Mouse (Mus musculus) stomach, embryonic 14.5 days (tissue): ENCODE measurements around the gene Slc12a6. TPM values are rescaled to one million over a fixed set of nuclear protein-coding genes. Genes with fewer than 3 reads are reported as not detected.

Experiments
- ATAC-seq: fragments of 200-750 bp; cut with Nextera tagmentation; 2 replicates; pipeline ENCODE4 v1.8.0; 2017; ENCODE audit warnings: low read depth, moderate TSS enrichment; ENCODE audit not compliant: insufficient number of reproducible peaks, insufficient read depth, low FRiP score
- H3K27ac ChIP-seq: fragments of 300-500 bp; sonication (generic); 2 replicates; pipeline ENCODE4 v1.5.1; 2014; ENCODE audit warnings: mild to moderate bottlenecking, low read length, moderate library complexity, mixed read lengths
- H3K27me3 ChIP-seq: fragments of 300-500 bp; sonication (generic); 2 replicates; pipeline ENCODE4 v1.6.1; 2014; ENCODE audit warnings: low read length, control low read depth, mixed read lengths; ENCODE audit not compliant: control insufficient read depth, insufficient read depth
- H3K36me3 ChIP-seq: fragments of 300-500 bp; sonication (generic); 2 replicates; pipeline ENCODE4 v1.6.1; 2014; ENCODE audit warnings: mild to moderate bottlenecking, control low read depth, low read length, moderate library complexity, mixed read lengths; ENCODE audit not compliant: control insufficient read depth, insufficient read depth
- H3K4me1 ChIP-seq: fragments of 300-500 bp; sonication (generic); 2 replicates; pipeline ENCODE4 v1.6.1; 2014; ENCODE audit warnings: low read length, control low read depth, mixed read lengths; ENCODE audit not compliant: control insufficient read depth, insufficient read depth
- H3K4me2 ChIP-seq: fragments of 300-500 bp; sonication (generic); replicated peaks from 2 replicates; pipeline ENCODE4 v1.6.1; 2014; ENCODE audit warnings: low read depth, low read length, control low read depth
- H3K4me3 ChIP-seq: fragments of 300-500 bp; sonication (generic); 2 replicates; pipeline ENCODE4 v1.5.1; 2014; ENCODE audit warnings: low read depth, low read length, control low read depth
- H3K9ac ChIP-seq: fragments of 300-500 bp; sonication (generic); replicated peaks from 2 replicates; pipeline ENCODE4 v1.6.1; 2014; ENCODE audit warnings: low read depth, mild to moderate bottlenecking, control low read depth, low read length, moderate library complexity, mixed read lengths
- H3K9me3 ChIP-seq: fragments of 300-500 bp; sonication (generic); 2 replicates; pipeline ENCODE4 v1.6.1; 2016; ENCODE audit warnings: low read depth, low read length, control low read depth; ENCODE audit not compliant: control insufficient read depth
- WGBS: fragments of 180-500 bp; shearing (Covaris S2); extraction: QIAGEN DNeasy Blood & Tissue Kit; methylation state at CpG from one replicate; pipeline ENCODE4 v1.1.7; 2014; 5-methylcytosine and 5-hydroxymethylcytosine counted together
- polyA plus RNA-seq: library from polyadenylated mRNA; unstranded; fragments of >200 nt; fragmentation: Nextera tagmentation; extraction: Ambion mirVana; gene quantifications from 2 replicates; pipeline ENCODE4 v1.2.1, GENCODE M21; 2014

Slc12a6 gene
- polyA plus RNA-seq, result 18.9 and 19.9 TPM in 2 replicates

DNA sequence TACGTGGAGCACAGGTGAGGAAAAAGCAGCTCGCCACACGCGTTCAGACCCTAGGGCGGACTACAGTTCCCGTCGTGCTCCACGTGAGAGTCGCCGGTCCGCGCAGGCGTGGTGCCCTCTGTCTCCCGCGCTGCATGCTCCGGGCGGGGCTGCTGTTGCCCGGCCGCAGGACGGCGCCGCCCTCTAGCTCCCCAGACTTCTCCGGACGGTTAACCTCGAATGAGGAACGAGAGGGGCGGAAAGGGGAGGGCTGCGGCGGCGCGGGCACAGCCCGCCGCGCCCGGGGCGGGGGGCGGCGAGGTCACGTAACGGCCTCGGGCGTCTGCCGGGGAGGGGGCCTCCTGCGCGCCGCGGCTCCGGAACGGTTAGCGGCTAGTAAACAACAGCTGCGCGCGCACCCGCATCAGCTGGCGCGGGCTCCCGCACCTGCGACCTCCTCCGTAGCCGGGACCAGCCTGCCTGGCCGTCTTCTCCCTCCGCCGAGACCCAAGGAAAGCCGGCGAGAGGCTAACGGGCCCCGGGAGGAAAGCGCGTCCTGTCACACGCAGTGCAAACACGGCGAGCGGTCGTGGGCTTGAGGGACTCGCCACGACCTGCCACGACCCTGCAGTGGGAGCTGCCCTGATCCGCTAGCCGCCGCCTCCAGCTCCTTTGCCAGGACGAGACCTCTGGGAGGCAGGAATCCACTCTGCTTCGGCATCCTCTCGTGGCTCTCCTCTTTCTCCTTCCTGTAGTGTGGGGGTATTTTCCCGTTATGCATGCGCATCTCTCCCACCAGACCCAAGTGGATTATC is at the start of gene Slc12a6:
Gene Slc12a6 (plus strand): TSS at position 378 of the 794 bp plus-strand sequence.
- Histone ChIP-seq H3K4me3 (peak within 1 kb of the TSS; percentile 65), H3K27ac (peak within 1 kb of the TSS; percentile 85), H3K9ac (peak within 1 kb of the TSS; percentile 56), H3K4me2 (peak within 1 kb of the TSS; percentile 74), H3K9me3 (no peaks in the 10 kb centered on the region), H3K27me3 (no peaks in the 10 kb centered on the region), H3K4me1 (peaks cover 12% of the 10 kb centered on the region), H3K36me3 (no peaks in the 10 kb centered on the region)
- WGBS, result under 1% methylated on average over 85 of the region's 85 CpGs
- peak; percentile 96 for ATAC-seq

GRCm38 (mm10) chr2:112215977-112216376 is 49.6 kb upstream of the Slc12a6 start:
- Histone ChIP-seq H3K9ac (no peak overlapping the region), H3K4me3 (no peak overlapping the region), H3K9me3 (no peaks in the 10 kb centered on the region), H3K36me3 (no peaks in the 10 kb centered on the region), H3K4me2 (no peak overlapping the region), H3K27me3 (no peaks in the 10 kb centered on the region), H3K27ac (no peak overlapping the region), H3K4me1 (no peaks in the 10 kb centered on the region)
- WGBS, result 9% methylated on average over 1 of the region's 1 CpGs
- no peak for ATAC-seq

DNA sequence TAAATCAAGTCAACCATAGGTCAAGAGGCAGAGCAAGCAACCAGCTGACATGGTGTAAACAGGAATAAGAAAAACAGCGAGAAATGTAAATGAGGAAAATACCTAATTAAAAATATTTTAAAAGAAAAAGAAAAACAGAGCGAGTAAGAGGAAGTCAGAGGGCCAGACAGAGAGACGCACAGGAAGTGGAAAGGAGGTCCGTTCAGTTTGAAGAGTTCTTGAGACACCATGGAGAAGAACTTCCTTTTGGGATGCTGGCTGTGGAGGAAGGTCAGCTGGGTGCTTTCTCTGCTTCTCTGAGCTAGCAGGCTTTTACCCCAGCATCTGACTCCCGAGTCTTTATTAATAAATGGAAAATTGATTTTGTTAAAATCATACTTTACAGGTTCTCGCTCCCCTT is 48.0 kb upstream of the Slc12a6 start:
- 70% methylated on average over 6 of the region's 6 CpGs for WGBS
- no peak overlapping the region for H3K4me3 ChIP-seq
- ATAC-seq, result no peak

GRCm38 (mm10) chr2:112220880-112221279 is 44.7 kb upstream of the Slc12a6 start:
- no peak overlapping the region for H3K4me2 ChIP-seq
- no peak for ATAC-seq
- H3K27me3 ChIP-seq, result no peaks in the 10 kb centered on the region
- H3K27ac ChIP-seq, result no peak overlapping the region
- H3K9ac ChIP-seq, result no peak overlapping the region
- no peak overlapping the region for H3K4me3 ChIP-seq
- no peaks in the 10 kb centered on the region for H3K36me3 ChIP-seq
- H3K9me3 ChIP-seq, result no peaks in the 10 kb centered on the region
- WGBS, result 86% methylated on average over 5 of the region's 5 CpGs
- H3K4me1 ChIP-seq, result no peaks in the 10 kb centered on the region

More for the DNA sequence above, 48.0 kb upstream of the Slc12a6 start:
- Histone ChIP-seq H3K27me3 (no peaks in the 10 kb centered on the region), H3K4me2 (no peak overlapping the region), H3K4me1 (no peaks in the 10 kb centered on the region), H3K9me3 (no peaks in the 10 kb centered on the region), H3K27ac (no peak overlapping the region), H3K9ac (no peak overlapping the region), H3K36me3 (no peaks in the 10 kb centered on the region)

DNA sequence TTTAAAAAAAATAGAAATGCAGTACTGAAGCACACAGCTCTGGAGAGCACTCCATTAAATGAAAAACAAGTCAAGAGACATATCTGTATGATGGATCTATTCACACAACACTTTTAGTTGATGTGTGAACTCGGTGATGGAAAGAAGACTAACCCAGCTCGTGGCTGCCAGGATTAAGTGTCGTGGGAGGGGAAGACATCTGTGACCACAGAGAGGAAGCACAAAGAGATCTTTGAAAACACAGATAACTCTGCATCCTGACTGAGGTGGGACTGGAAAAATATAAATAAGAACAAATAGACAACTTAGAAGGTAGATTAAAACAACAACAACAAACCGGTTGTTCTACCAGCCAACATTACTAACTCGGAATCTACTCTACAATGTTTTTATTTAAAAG is 43.0 kb upstream of the Slc12a6 start:
- Histone ChIP-seq H3K4me3 (no peak overlapping the region), H3K4me1 (no peaks in the 10 kb centered on the region), H3K27me3 (no peaks in the 10 kb centered on the region), H3K4me2 (no peak overlapping the region), H3K9ac (no peak overlapping the region), H3K9me3 (no peaks in the 10 kb centered on the region), H3K36me3 (no peaks in the 10 kb centered on the region), H3K27ac (no peak overlapping the region)
- 62% methylated on average over 5 of the region's 5 CpGs for WGBS
- no peak for ATAC-seq

- Histone ChIP-seq H3K4me2 (no peak overlapping the region), H3K36me3 (no peaks in the 10 kb centered on the region), H3K27ac (no peak overlapping the region), H3K9me3 (no peaks in the 10 kb centered on the region), H3K4me1 (no peaks in the 10 kb centered on the region), H3K4me3 (no peak overlapping the region), H3K9ac (no peak overlapping the region), H3K27me3 (no peaks in the 10 kb centered on the region)
- 51% methylated on average over 4 of the region's 4 CpGs for WGBS
- ATAC-seq, result no peak
Observed at GRCm38 (mm10) chr2:112224356-112224755, 41.3 kb upstream of the Slc12a6 start.

DNA sequence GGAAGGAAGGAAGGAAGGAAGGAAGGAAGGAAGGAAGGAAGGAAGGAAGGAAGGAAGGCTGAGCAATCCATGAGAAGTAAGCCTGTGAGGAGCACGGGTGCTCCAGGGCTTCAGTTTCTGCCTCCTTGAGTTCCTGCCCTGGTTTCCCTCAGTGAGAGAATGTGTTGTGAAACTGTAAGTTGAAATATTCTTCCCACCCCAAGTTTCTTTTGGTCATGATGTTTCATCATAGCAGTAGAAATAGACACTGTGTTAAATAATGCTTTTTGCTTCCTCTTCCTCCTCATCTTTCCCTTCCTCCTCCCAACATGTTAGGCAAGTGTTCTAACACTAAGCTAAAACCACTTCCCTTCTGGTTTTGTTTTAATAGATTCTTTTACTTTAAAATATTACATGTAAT is 33.0 kb upstream of the Slc12a6 start:
- 84% methylated on average over 1 of the region's 1 CpGs for WGBS
- Histone ChIP-seq H3K9me3 (no peaks in the 10 kb centered on the region), H3K27ac (no peak overlapping the region), H3K27me3 (no peaks in the 10 kb centered on the region), H3K36me3 (no peaks in the 10 kb centered on the region), H3K9ac (no peak overlapping the region), H3K4me3 (no peak overlapping the region), H3K4me2 (no peak overlapping the region), H3K4me1 (no peaks in the 10 kb centered on the region)
- no peak for ATAC-seq

DNA sequence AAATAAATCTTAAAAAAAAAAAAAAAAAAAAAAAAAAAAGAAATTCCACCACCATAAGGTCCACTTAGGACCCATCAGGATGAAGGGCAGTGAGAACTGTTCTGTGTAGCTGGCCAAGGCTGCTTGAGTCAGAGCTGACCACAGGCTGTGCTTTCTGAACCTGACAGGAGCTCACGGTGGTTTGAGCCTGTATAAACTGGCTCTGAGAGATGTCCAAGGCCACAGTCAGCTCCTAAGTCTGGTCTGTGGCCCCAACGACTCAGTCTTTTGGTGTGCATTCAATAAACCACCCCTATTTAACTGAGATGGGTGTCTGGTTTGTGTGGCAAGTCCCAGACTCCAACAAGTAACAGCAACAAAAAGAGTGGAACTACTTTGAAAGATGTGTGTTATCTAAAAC is 29.0 kb upstream of the Slc12a6 start:
- H3K4me3 ChIP-seq, result no peak overlapping the region
- no peak overlapping the region for H3K27ac ChIP-seq
- H3K27me3 ChIP-seq, result no peaks in the 10 kb centered on the region
- H3K9me3 ChIP-seq, result no peaks in the 10 kb centered on the region
- no peak overlapping the region for H3K4me2 ChIP-seq
- whole genome bisulfite sequencing, result 85% methylated on average over 2 of the region's 2 CpGs
- no peak overlapping the region for H3K9ac ChIP-seq
- H3K4me1 ChIP-seq, result no peaks in the 10 kb centered on the region; the same call in 1 of the 2 replicates
- no peaks in the 10 kb centered on the region for H3K36me3 ChIP-seq
- ATAC-seq, result no peak

DNA sequence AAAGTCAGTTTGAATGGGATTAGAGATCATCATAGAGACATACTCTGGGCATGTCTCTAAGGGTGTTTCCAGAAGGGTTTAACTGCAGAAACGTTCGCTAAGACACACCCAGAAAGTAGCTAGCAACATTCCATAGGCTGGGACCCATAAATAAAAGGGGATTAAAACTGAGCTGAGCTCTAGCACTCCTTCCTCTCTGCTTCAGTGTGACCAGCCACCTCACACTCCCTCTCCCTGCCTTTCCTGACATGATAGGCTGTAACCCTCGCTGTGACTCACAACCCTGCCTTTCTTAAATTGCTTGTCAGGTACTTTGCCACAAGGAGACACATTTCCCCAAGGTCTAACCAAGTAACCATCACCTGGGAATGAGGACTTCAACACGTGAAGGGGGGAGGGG is 27.6 kb upstream of the Slc12a6 start:
- Histone ChIP-seq H3K4me3 (no peak overlapping the region), H3K9ac (no peak overlapping the region), H3K4me1 (no peaks in the 10 kb centered on the region; the same call in 1 of the 2 replicates), H3K9me3 (no peaks in the 10 kb centered on the region), H3K27me3 (no peaks in the 10 kb centered on the region), H3K4me2 (no peak overlapping the region; the same call in 1 of the 2 replicates), H3K36me3 (no peaks in the 10 kb centered on the region), H3K27ac (no peak overlapping the region)
- no peak for ATAC-seq
- 8% methylated on average over 4 of the region's 4 CpGs for WGBS
